Mouse (Mus musculus): Measurements from ENCODE around the gene Tmem159. TPM values are rescaled to one million over a fixed set of nuclear protein-coding genes. Genes with fewer than 3 reads are reported as not detected.

Tmem159 gene
- polyA plus RNA-seq, 1 experiment from 2014 or later = 23.6 TPM

DNA sequence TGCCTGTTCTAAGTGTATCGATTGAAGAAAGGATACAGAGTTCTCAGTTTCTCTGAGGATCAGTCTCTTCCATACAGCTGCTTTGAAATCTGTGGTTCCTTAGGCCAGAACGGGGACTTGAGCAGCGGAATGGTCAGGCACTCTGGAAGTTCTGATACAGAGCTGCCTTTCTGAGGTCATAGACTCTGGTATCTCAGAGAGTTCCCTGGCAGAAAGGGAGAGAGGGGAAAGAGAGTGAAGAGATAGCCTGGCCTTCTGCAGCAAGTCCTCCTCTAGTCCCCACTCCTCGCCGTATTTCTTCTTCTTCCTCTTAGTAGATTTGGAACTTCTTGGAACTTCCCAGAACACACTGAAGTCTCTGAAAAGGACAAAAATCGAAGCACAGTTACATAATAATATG is 7.0 kb upstream of the Tmem159 start, which contains the start of gene Dnah3:
Gene Dnah3, minus strand, starts transcription at position 101 of the 400 bp plus-strand sequence.
- no peaks in the 10 kb centered on the region for H3K27me3 ChIP-seq (ENCODE audit: control insufficient read depth, insufficient read depth, low read length)
- H3K4me1 ChIP-seq (ENCODE audit: control insufficient read depth, insufficient read depth, low read length) = no peaks in the 10 kb centered on the region
- H3K27ac ChIP-seq (ENCODE audit: low read depth, low read length) = no peak within 1 kb of the TSS
- no peaks in the 10 kb centered on the region for H3K36me3 ChIP-seq (ENCODE audit: control insufficient read depth, insufficient read depth, low read length)
- DNase-seq (ENCODE audit: low spot score, missing footprints) = no peak
- no peaks in the 10 kb centered on the region for H3K9me3 ChIP-seq (ENCODE audit: control insufficient read depth, low read length)
- no peak for ATAC-seq (ENCODE audit: low FRiP score)
- H3K4me3 ChIP-seq (ENCODE audit: low read depth, low read length) = no peak within 1 kb of the TSS
- no peak within 1 kb of the TSS for H3K4me2 ChIP-seq
- 86% methylated on average over 6 of the region's 6 CpGs for WGBS
- H3K9ac ChIP-seq (ENCODE audit: low read length) = no peak within 1 kb of the TSS

DNA sequence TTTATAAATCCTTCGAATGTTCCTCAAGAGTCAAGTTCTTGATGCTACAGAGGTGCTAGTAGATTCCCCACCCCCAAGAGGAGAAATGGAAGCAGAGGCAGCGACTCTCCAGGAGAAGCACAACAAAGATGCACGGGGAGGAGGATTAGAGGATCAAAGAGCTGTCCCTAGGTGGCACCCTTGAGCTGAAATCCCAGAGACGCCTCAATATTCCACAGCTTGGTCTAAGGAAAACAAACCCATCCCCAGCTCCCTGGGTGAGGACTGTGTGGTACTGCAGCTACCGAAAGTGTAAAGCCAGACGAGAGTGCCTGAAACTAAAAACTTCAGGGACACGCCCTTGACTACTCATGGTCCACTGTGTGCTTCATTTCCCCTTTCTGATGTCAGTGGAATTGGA is 4.3 kb upstream of the Tmem159 start:
- WGBS = 12% methylated on average over 7 of the region's 7 CpGs
- no peak overlapping the region for H3K4me2 ChIP-seq
- peak; percentile 45; the same call in 1 of the 2 replicates for ATAC-seq (ENCODE audit: low FRiP score)
- peak; percentile 95 for DNase-seq (ENCODE audit: low spot score, missing footprints)
- no peak overlapping the region for H3K4me3 ChIP-seq (ENCODE audit: low read depth, low read length)
- no peaks in the 10 kb centered on the region; the same call in 1 of the 2 replicates for H3K27me3 ChIP-seq (ENCODE audit: control insufficient read depth, insufficient read depth, low read length)
- no peaks in the 10 kb centered on the region for H3K9me3 ChIP-seq (ENCODE audit: control insufficient read depth, low read length)
- no peak overlapping the region for H3K27ac ChIP-seq (ENCODE audit: low read depth, low read length)
- H3K36me3 ChIP-seq (ENCODE audit: control insufficient read depth, insufficient read depth, low read length) = no peaks in the 10 kb centered on the region
- peaks cover 8% of the 10 kb centered on the region; the same call in 1 of the 2 replicates for H3K4me1 ChIP-seq (ENCODE audit: control insufficient read depth, insufficient read depth, low read length)
- H3K9ac ChIP-seq (ENCODE audit: low read length) = no peak overlapping the region

DNA sequence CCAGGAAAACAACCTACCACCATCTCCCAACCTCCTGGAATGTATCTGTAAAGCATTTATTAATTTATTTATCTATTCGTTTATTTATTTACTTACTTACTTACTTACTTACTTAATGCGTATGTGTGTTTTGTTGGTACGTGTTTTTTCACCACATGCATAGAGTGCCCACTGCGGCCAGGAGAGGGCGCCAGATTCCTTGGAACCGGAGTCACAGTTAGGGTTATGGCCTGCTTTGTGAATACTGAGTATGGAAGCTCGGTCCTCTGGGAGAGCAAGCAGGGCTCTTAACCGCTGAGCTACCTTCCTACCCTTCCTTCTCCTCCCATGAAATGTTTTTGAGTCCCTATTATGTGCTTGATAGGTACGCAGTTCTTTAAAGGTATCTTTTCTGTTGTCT is 3.8 kb upstream of the Tmem159 start:
- ATAC-seq (ENCODE audit: low FRiP score) (no peak), DNase-seq (ENCODE audit: low spot score, missing footprints) (no peak)
- H3K4me3 ChIP-seq (ENCODE audit: low read depth, low read length) = no peak overlapping the region
- no peak overlapping the region for H3K27ac ChIP-seq (ENCODE audit: low read depth, low read length)
- H3K9ac ChIP-seq (ENCODE audit: low read length) = no peak overlapping the region
- 26% methylated on average over 9 of the region's 9 CpGs for WGBS
- H3K9me3 ChIP-seq (ENCODE audit: control insufficient read depth, low read length) = no peaks in the 10 kb centered on the region
- no peaks in the 10 kb centered on the region; the same call in 1 of the 2 replicates for H3K27me3 ChIP-seq (ENCODE audit: control insufficient read depth, insufficient read depth, low read length)
- H3K36me3 ChIP-seq (ENCODE audit: control insufficient read depth, insufficient read depth, low read length) = no peaks in the 10 kb centered on the region
- H3K4me1 ChIP-seq (ENCODE audit: control insufficient read depth, insufficient read depth, low read length) = peaks cover 10% of the 10 kb centered on the region; the same call in 1 of the 2 replicates
- H3K4me2 ChIP-seq = no peak overlapping the region

DNA sequence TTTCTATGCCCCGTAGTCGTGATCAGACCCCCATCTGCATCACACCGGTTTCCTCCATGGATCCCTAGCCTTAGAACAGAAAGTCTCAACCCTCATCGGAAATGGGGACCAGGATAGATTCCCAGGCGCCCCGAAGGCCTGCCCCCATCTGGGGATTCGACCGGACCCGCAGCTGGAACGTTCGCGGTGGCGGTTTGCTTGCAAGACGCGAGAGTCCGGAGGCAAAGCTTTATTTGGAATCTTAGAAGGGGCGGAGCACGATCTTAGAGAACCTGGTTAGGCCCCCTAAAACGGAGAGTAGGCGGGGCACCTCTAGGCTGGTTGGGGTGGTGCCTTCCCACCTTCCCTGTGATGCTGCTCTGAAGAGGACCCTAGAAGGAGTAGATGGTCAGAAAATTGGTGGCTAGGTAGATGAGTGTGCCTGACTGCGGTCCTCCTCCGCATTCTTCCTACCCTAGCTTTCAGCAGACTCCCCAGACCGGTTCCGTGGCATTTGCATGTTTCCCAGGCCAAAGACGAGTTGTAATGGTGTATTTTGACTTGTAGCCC is 940 bp downstream of the Tmem159 start:
- H3K4me1 ChIP-seq (ENCODE audit: control insufficient read depth, insufficient read depth, low read length) = peaks cover 10% of the 10 kb centered on the region; the same call in 1 of the 2 replicates
- DNase-seq (ENCODE audit: low spot score, missing footprints) (peak; percentile 89), ATAC-seq (ENCODE audit: low FRiP score) (peak; percentile 17)
- H3K9ac ChIP-seq (ENCODE audit: low read length) = peak overlapping the region; percentile 70
- no peaks in the 10 kb centered on the region; the same call in 1 of the 2 replicates for H3K27me3 ChIP-seq (ENCODE audit: control insufficient read depth, insufficient read depth, low read length)
- no peaks in the 10 kb centered on the region for H3K36me3 ChIP-seq (ENCODE audit: control insufficient read depth, insufficient read depth, low read length)
- WGBS = 2% methylated on average over 25 of the region's 25 CpGs
- peak overlapping the region; percentile 60 for H3K4me3 ChIP-seq (ENCODE audit: low read depth, low read length)
- no peaks in the 10 kb centered on the region for H3K9me3 ChIP-seq (ENCODE audit: control insufficient read depth, low read length)
- H3K27ac ChIP-seq (ENCODE audit: low read depth, low read length) = no peak overlapping the region
- peak overlapping the region; percentile 81 for H3K4me2 ChIP-seq

DNA sequence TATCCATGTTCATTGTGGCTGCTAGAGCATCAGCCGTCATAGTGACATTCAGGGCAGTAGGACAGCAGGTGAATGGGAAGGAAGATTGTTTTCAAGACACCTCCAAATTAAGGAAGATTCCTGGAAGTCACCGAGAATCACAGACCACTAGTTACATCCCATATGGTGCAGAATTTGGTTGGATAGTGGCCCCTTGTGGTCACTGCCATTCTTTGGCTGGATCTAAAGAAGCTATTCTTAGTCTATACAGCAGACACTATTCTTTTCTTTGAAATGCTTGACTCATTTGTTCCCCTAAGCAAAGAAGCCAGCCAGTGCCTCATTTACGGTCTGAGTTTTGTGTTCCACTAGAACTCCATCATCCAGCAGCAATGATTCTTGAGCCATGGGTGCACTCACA is 2.8 kb downstream of the Tmem159 start:
- no peak overlapping the region for H3K4me2 ChIP-seq
- peak; percentile 72 for DNase-seq (ENCODE audit: low spot score, missing footprints)
- H3K4me3 ChIP-seq (ENCODE audit: low read depth, low read length) = no peak overlapping the region
- ATAC-seq (ENCODE audit: low FRiP score) = no peak
- no peaks in the 10 kb centered on the region for H3K9me3 ChIP-seq (ENCODE audit: control insufficient read depth, low read length)
- H3K4me1 ChIP-seq (ENCODE audit: control insufficient read depth, insufficient read depth, low read length) = peaks cover 10% of the 10 kb centered on the region; the same call in 1 of the 2 replicates
- H3K27ac ChIP-seq (ENCODE audit: low read depth, low read length) = no peak overlapping the region
- H3K36me3 ChIP-seq (ENCODE audit: control insufficient read depth, insufficient read depth, low read length) = no peaks in the 10 kb centered on the region
- no peaks in the 10 kb centered on the region; the same call in 1 of the 2 replicates for H3K27me3 ChIP-seq (ENCODE audit: control insufficient read depth, insufficient read depth, low read length)
- 66% methylated on average over 3 of the region's 3 CpGs for WGBS
- no peak overlapping the region for H3K9ac ChIP-seq (ENCODE audit: low read length)

DNA sequence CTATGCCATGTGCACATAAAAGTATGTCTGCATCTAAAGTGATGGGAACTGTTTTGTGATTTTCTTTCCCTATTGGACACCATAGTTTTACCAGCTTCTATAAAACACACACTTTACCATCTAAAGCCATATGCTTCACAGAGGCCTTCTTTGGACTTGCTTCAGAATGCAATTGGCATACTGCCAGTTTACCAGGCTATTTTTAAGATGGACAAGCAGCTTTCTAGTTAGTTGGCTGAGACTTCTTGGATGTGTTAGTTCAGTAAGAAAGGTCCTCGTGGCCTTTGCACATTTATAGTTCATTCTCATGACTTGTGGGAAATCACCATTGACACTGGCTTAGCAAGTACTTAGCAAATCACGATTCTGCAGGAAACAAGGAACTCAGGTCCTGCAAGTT is 4.2 kb downstream of the Tmem159 start:
- WGBS = 87% methylated on average over 2 of the region's 2 CpGs
- no peak overlapping the region for H3K4me3 ChIP-seq (ENCODE audit: low read depth, low read length)
- H3K9ac ChIP-seq (ENCODE audit: low read length) = no peak overlapping the region
- no peaks in the 10 kb centered on the region; the same call in 1 of the 2 replicates for H3K27me3 ChIP-seq (ENCODE audit: control insufficient read depth, insufficient read depth, low read length)
- ATAC-seq (ENCODE audit: low FRiP score) = no peak
- peaks cover 10% of the 10 kb centered on the region; the same call in 1 of the 2 replicates for H3K4me1 ChIP-seq (ENCODE audit: control insufficient read depth, insufficient read depth, low read length)
- DNase-seq (ENCODE audit: low spot score, missing footprints) = peak; percentile 64
- no peaks in the 10 kb centered on the region for H3K36me3 ChIP-seq (ENCODE audit: control insufficient read depth, insufficient read depth, low read length)
- no peak overlapping the region for H3K4me2 ChIP-seq
- H3K9me3 ChIP-seq (ENCODE audit: control insufficient read depth, low read length) = no peaks in the 10 kb centered on the region
- H3K27ac ChIP-seq (ENCODE audit: low read depth, low read length) = no peak overlapping the region

DNA sequence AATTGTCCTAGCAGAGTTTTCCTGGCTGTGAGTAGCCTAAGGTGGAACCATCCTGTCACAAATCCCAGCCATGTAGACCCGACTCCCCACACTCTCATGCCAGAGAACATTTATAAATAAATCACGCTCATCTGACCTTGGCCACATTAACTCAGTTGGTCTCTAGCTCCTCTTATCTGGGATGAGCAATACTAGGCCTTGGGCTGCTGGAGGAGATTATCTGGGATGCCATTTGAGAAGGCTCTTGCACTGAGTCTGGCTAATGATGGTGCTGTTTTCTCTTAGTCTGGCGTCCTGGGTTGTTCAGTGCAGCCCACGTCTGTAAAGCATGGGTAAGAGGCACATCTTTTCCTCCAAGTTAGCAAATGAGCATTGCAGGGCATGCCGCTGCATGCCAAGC is 7.5 kb downstream of the Tmem159 start:
- Histone ChIP-seq H3K9me3 (ENCODE audit: control insufficient read depth, low read length) (no peaks in the 10 kb centered on the region), H3K27me3 (ENCODE audit: control insufficient read depth, insufficient read depth, low read length) (no peaks in the 10 kb centered on the region), H3K36me3 (ENCODE audit: control insufficient read depth, insufficient read depth, low read length) (no peaks in the 10 kb centered on the region), H3K4me2 (no peak overlapping the region), H3K4me3 (ENCODE audit: low read depth, low read length) (no peak overlapping the region), H3K9ac (ENCODE audit: low read length) (no peak overlapping the region), H3K27ac (ENCODE audit: low read depth, low read length) (no peak overlapping the region), H3K4me1 (ENCODE audit: control insufficient read depth, insufficient read depth, low read length) (no peaks in the 10 kb centered on the region)
- no peak for ATAC-seq (ENCODE audit: low FRiP score)
- DNase-seq (ENCODE audit: low spot score, missing footprints) = peak; percentile 75
- 89% methylated on average over 5 of the region's 5 CpGs for WGBS

DNA sequence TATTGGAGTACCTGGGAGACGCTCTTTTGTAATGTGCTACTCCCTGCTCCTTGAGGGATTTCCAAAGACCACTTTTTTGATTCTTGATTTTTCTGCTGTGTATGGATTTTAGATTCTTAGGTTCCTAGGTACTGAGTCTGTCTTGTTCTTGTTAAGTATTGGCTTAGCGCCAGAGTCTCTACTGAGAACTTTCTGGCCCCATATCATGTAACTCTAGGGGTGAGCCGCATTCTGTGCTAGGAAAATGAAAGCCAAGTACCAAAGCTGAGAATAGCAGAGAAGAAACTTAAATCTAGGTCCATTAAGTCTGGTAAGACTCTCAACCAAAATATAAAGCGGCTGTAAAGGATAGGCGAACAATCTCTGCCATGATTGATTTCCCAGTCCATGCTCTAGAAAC is 14.8 kb downstream of the Tmem159 start:
- Histone ChIP-seq H3K4me3 (ENCODE audit: low read depth, low read length) (no peak overlapping the region), H3K4me1 (ENCODE audit: control insufficient read depth, insufficient read depth, low read length) (no peaks in the 10 kb centered on the region), H3K36me3 (ENCODE audit: control insufficient read depth, insufficient read depth, low read length) (no peaks in the 10 kb centered on the region), H3K9ac (ENCODE audit: low read length) (no peak overlapping the region), H3K4me2 (no peak overlapping the region), H3K9me3 (ENCODE audit: control insufficient read depth, low read length) (no peaks in the 10 kb centered on the region), H3K27me3 (ENCODE audit: control insufficient read depth, insufficient read depth, low read length) (no peaks in the 10 kb centered on the region), H3K27ac (ENCODE audit: low read depth, low read length) (no peak overlapping the region)
- 85% methylated on average over 5 of the region's 5 CpGs for WGBS
- no peak for ATAC-seq (ENCODE audit: low FRiP score)
- no peak for DNase-seq (ENCODE audit: low spot score, missing footprints)

DNA sequence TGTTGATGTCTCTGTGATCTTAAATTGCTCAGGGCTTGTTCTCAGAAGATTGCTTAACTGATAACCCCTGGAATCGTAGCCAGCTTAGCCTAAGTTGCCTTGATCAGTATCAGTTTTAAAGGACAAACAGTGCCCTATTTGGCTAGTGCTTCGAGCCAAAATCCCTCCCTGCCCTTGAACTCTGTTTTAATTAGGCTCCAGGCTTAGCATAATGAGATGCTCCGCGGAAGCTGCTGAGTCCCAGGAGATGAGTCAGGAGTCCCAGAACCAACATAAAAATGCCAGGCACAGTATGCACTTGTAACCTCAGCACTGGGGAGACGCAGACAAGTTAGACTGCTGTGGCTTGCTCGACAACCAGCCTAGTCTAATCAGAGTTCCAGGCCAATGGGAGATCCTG is 15.4 kb downstream of the Tmem159 start:
- H3K9me3 ChIP-seq (ENCODE audit: control insufficient read depth, low read length) = no peaks in the 10 kb centered on the region
- peak; percentile 64 for ATAC-seq (ENCODE audit: low FRiP score)
- no peak overlapping the region for H3K4me2 ChIP-seq
- 39% methylated on average over 6 of the region's 6 CpGs for WGBS
- H3K9ac ChIP-seq (ENCODE audit: low read length) = no peak overlapping the region
- no peaks in the 10 kb centered on the region for H3K36me3 ChIP-seq (ENCODE audit: control insufficient read depth, insufficient read depth, low read length)
- H3K27ac ChIP-seq (ENCODE audit: low read depth, low read length) = no peak overlapping the region
- no peak for DNase-seq (ENCODE audit: low spot score, missing footprints)
- H3K4me1 ChIP-seq (ENCODE audit: control insufficient read depth, insufficient read depth, low read length) = no peaks in the 10 kb centered on the region
- no peaks in the 10 kb centered on the region for H3K27me3 ChIP-seq (ENCODE audit: control insufficient read depth, insufficient read depth, low read length)
- no peak overlapping the region for H3K4me3 ChIP-seq (ENCODE audit: low read depth, low read length)

All from midbrain, embryonic 11.5 days (tissue).